Mouse (Mus musculus) limb, embryonic 14.5 days (tissue): ENCODE results near the gene Herc6. TPM values are rescaled to one million over a fixed set of nuclear protein-coding genes. Genes with fewer than 3 reads are reported as not detected.
"Not testable (repeated sequence)": the region's sequence is repeated elsewhere in the genome, so short reads cannot be mapped to it uniquely, and the experiment has no call there.

Source experiments
- ATAC-seq: fragments of 200-750 bp; cut with Nextera tagmentation; 2 replicates; pipeline ENCODE4 v1.8.0; 2017; ENCODE audit warnings: low read depth, moderate number of reproducible peaks, moderate TSS enrichment; ENCODE audit not compliant: low FRiP score
- DNase-seq: peaks from one replicate; pipeline ENCODE4 v3.0.0-alpha.2; 2015; ENCODE audit warnings: low spot score
- H3K27ac ChIP-seq: fragments of 300-500 bp; sonication (generic); replicated peaks from 2 replicates; pipeline ENCODE4 v1.5.1; 2014; ENCODE audit warnings: low read depth, mild to moderate bottlenecking, low read length, moderate library complexity, mixed read lengths
- H3K27me3 ChIP-seq: fragments of 300-500 bp; sonication (generic); 2 replicates; pipeline ENCODE4 v1.6.1; 2014; ENCODE audit warnings: low read length, mixed read lengths; ENCODE audit not compliant: control insufficient read depth, insufficient read depth
- H3K36me3 ChIP-seq: fragments of 300-500 bp; sonication (generic); 2 replicates; pipeline ENCODE4 v1.6.1; 2014; ENCODE audit warnings: mild to moderate bottlenecking, low read length, moderate library complexity, mixed read lengths; ENCODE audit not compliant: control insufficient read depth, insufficient read depth
- H3K4me1 ChIP-seq: fragments of 300-500 bp; sonication (generic); 2 replicates; pipeline ENCODE4 v1.6.1; 2014; ENCODE audit warnings: antibody characterized with exemption, low read length, mixed read lengths; ENCODE audit not compliant: control insufficient read depth, insufficient read depth
- H3K4me2 ChIP-seq: fragments of 300-500 bp; sonication (generic); replicated peaks from 2 replicates; pipeline ENCODE4 v1.6.1; 2014; ENCODE audit warnings: low read depth, mild to moderate bottlenecking, low read length, moderate library complexity; ENCODE audit not compliant: severe bottlenecking
- H3K4me3 ChIP-seq: fragments of 300-500 bp; sonication (generic); replicated peaks from 2 replicates; pipeline ENCODE4 v1.5.1; 2014; ENCODE audit warnings: low read length
- H3K9ac ChIP-seq: fragments of 300-500 bp; sonication (generic); 2 replicates; pipeline ENCODE4 v1.6.1; 2014; ENCODE audit warnings: mild to moderate bottlenecking, low read depth, low read length, moderate library complexity; ENCODE audit not compliant: severe bottlenecking
- H3K9me3 ChIP-seq: fragments of 300-500 bp; sonication (generic); 2 replicates; pipeline ENCODE4 v1.6.1; 2016; ENCODE audit warnings: low read length; ENCODE audit not compliant: control insufficient read depth
- POLR2A ChIP-seq: fragments of 200-500 bp; IDR thresholded peaks from 2 replicates; pipeline ENCODE4 v1.8.0; 2012; ENCODE audit warnings: inconsistent platforms, mild to moderate bottlenecking, moderate library complexity, borderline replicate concordance; ENCODE audit not compliant: insufficient read depth, insufficient read length; ENCODE audit errors: extremely low read depth
- WGBS: fragments of 180-500 bp; shearing (Covaris S2); extraction: QIAGEN DNeasy Blood & Tissue Kit; methylation state at CpG from one replicate; pipeline ENCODE4 v1.1.7; 2014; 5-methylcytosine and 5-hydroxymethylcytosine counted together
- polyA plus RNA-seq, 2 experiments: library from polyadenylated mRNA; depleted of rRNA in 1 of 2; stranded (reverse) in 1 of 2; unstranded in 1 of 2; fragments of >200 nt; fragmentation: Nextera tagmentation in 1 of 2; extraction: Ambion mirVana in 1 of 2; gene quantifications; 2 replicates each; pipeline versions ENCODE4 v1.2.1 to v1.2.3; 2012 to 2014

Herc6 gene
- polyA plus RNA-seq, 2 experiments, result 1.4 to 3.4 TPM

GRCm38 (mm10) chr6:57540950-57541498 lies 39.8 kb upstream of the Herc6 start:
- Histone ChIP-seq H3K4me2 (no peak overlapping the region), H3K9ac (no peak overlapping the region), H3K4me1 (no peaks in the 10 kb centered on the region), H3K36me3 (no peaks in the 10 kb centered on the region), H3K27ac (no peak overlapping the region), H3K9me3 (no peaks in the 10 kb centered on the region), H3K4me3 (no peak overlapping the region), H3K27me3 (no peaks in the 10 kb centered on the region)
- DNase-seq (no peak), ATAC-seq (no peak)
- no peak for TF ChIP-seq POLR2A
- WGBS, result 78% methylated on average over 5 of the region's 5 CpGs

DNA sequence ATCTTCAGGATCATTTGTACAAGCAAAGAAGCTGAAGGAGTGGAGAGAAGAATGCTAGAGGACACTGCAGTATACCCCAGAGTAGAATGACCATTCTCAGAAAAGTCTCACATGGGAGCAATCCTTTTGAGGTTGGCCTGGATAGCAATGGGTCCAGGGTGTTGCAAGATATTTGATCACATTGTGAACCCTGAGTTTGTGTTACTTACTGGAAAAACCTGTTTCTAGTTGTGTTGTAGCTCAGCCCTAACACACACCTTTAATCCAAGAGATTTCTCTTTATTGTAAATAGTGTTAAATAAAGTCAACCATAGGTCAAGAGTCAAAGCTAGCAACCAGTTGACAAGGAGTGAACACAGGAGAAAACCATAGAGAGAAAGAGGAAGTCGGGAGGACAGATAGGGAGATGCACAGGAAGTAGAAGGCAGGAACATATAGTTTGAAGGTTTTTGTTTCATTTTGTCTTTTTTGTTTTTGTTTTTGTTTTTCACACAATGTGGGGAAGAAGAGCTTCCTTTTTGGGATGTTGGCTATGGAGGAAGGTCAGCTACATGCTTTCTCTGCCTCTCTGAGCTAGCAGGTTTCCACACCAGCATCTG lies 39.0 kb upstream of the Herc6 start:
- no peaks in the 10 kb centered on the region for H3K36me3 ChIP-seq
- no peak overlapping the region for H3K9ac ChIP-seq
- H3K27ac ChIP-seq, result no peak overlapping the region
- WGBS, result 91% methylated on average over 1 of the region's 1 CpGs
- H3K4me2 ChIP-seq, result no peak overlapping the region
- ATAC-seq (no peak), DNase-seq (no peak)
- no peaks in the 10 kb centered on the region for H3K4me1 ChIP-seq
- no peaks in the 10 kb centered on the region for H3K27me3 ChIP-seq
- no peak overlapping the region for H3K4me3 ChIP-seq
- no peaks in the 10 kb centered on the region for H3K9me3 ChIP-seq
- no peak for TF ChIP-seq POLR2A

DNA sequence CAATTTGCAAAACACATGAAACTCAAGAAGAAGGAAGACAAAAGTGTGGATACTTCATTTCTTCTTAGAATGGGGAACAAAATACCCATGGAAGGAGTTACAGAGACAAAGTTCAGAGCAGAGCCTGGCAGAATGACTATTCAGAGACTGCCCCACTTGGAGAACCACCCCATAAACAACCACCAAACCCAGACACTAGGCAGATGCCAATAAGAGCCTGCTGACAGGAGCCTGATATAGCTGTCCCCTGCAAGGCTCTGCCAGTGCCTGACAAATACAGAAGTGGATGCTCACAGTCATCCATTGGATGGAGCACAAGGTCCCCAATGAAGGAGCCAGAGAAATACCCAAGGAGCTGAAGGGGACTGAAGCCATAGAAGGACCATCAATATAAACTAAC lies 37.2 kb upstream of the Herc6 start:
- not testable (repeated sequence) for ATAC-seq, H3K4me1 ChIP-seq, H3K27me3 ChIP-seq, H3K36me3 ChIP-seq, DNase-seq, H3K4me2 ChIP-seq, H3K9ac ChIP-seq, H3K4me3 ChIP-seq, H3K27ac ChIP-seq, H3K9me3 ChIP-seq

DNA sequence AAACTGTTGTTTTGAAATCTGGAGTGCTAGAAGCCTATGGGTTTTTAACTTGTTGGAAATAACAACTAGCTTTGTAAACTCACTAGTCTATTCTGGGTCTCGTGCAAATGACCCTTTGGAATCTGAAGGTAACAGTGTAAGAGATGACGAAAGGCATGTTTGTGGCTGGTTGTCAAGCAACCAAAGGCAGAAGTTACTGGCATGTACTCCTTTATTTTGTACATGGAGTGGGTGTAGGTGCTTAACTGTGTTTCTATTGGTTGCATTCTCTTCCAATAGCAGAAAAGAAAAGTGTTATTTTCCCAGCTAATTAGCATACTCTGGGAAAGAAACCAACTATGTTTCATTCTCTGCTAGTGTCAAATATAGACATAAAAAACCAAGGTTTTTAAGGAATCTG lies 35.9 kb upstream of the Herc6 start:
- Histone ChIP-seq H3K36me3 (no peaks in the 10 kb centered on the region), H3K4me3 (no peak overlapping the region), H3K27me3 (no peaks in the 10 kb centered on the region), H3K27ac (no peak overlapping the region), H3K4me1 (no peaks in the 10 kb centered on the region), H3K9ac (no peak overlapping the region), H3K9me3 (no peaks in the 10 kb centered on the region), H3K4me2 (no peak overlapping the region)
- 69% methylated on average over 2 of the region's 2 CpGs for WGBS
- DNase-seq (no peak), ATAC-seq (no peak)
- no peak for TF ChIP-seq POLR2A

DNA sequence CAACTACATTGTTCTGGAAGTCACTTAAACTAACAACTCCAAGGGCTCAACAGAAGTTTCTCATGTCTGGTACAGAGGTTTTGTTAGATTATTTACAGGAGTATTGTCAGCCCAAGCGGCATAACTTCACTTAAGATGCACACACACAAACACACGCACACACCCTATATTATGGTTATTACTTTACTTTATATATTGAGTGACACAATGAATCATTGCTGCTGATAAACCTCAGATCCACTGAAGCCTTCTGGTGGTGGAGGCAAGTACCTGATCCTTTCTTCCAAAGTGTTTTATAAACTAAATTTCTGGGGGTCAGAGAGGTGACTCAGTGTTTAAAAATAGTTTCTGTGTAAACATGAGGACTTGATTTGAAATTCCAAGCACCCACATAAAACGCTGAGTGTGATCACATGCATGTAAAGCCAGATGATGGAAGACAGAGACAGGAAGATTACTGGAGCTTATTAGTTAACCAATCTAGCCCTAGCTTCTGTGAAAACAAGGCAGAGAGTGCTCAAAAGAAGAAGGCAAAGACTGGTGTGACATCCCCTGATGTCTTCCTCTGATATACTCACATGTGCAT lies 29.5 kb upstream of the Herc6 start:
- no peak overlapping the region for H3K4me3 ChIP-seq
- no peak overlapping the region for H3K9ac ChIP-seq
- 77% methylated on average over 3 of the region's 3 CpGs for WGBS
- DNase-seq (no peak), ATAC-seq (no peak)
- H3K36me3 ChIP-seq, result no peaks in the 10 kb centered on the region
- H3K9me3 ChIP-seq, result no peaks in the 10 kb centered on the region
- TF ChIP-seq POLR2A, result no peak
- H3K27ac ChIP-seq, result no peak overlapping the region
- H3K4me1 ChIP-seq, result no peaks in the 10 kb centered on the region
- H3K4me2 ChIP-seq, result no peak overlapping the region
- no peaks in the 10 kb centered on the region for H3K27me3 ChIP-seq
